Mouse (Mus musculus) heart, adult 2 months (tissue): ENCODE data around the gene Dppa5a. TPM values are rescaled to one million over a fixed set of nuclear protein-coding genes. Genes with fewer than 3 reads are reported as not detected.
"Not testable (repeated sequence)": the region's sequence is repeated elsewhere in the genome, so short reads cannot be mapped to it uniquely, and the experiment has no call there.

ENCODE experiments used
- DNase-seq, 2 experiments: peaks; one replicate each; pipeline ENCODE4 v3.0.0; 2021
- H3K27ac ChIP-seq: fragments of 200-600 bp; 2 replicates; pipeline ENCODE4 v1.8.1; 2022
- H3K27me3 ChIP-seq: fragments of 200-500 bp; 2 replicates; pipeline ENCODE4 v1.6.1; 2012; ENCODE audit warnings: mild to moderate bottlenecking, low read length, inconsistent platforms, mixed read lengths; ENCODE audit not compliant: control insufficient read depth, insufficient read depth
- H3K36me3 ChIP-seq: fragments of 200-500 bp; 2 replicates; pipeline ENCODE4 v1.6.1; 2012; ENCODE audit warnings: low read length, inconsistent platforms; ENCODE audit not compliant: control insufficient read depth, insufficient read depth
- H3K4me1 ChIP-seq: fragments of 200-500 bp; 2 replicates; pipeline ENCODE4 v1.6.1; 2011; ENCODE audit warnings: low read length; ENCODE audit not compliant: control insufficient read depth, insufficient read depth
- H3K4me3 ChIP-seq: fragments of 200-600 bp; 2 replicates; pipeline ENCODE4 v1.8.1; 2022
- H3K79me2 ChIP-seq: fragments of 200-500 bp; replicated peaks from 2 replicates; pipeline ENCODE4 v1.6.1; 2012; ENCODE audit warnings: mild to moderate bottlenecking, inconsistent platforms, low read length, moderate library complexity, mixed read lengths; ENCODE audit not compliant: control insufficient read depth, insufficient read depth
- H3K9ac ChIP-seq: fragments of 200-500 bp; 2 replicates; pipeline ENCODE4 v1.6.1; 2012; ENCODE audit warnings: low read depth, mild to moderate bottlenecking, control low read depth, inconsistent platforms, low read length, mixed read lengths
- CTCF ChIP-seq: fragments of 200-600 bp; IDR thresholded peaks from 2 replicates; pipeline ENCODE4 v1.8.1; 2022; ENCODE audit warnings: antibody characterized with exemption, mild to moderate bottlenecking, moderate library complexity
- EP300 ChIP-seq: fragments of 200-500 bp; IDR thresholded peaks from 2 replicates; pipeline ENCODE4 v1.6.1; 2011; ENCODE audit warnings: low read depth, low read length, control low read depth; ENCODE audit not compliant: insufficient read depth
- POLR2A ChIP-seq: fragments of 200-500 bp; IDR thresholded peaks from 2 replicates; pipeline ENCODE4 v1.6.1; 2011; ENCODE audit warnings: mild to moderate bottlenecking, low read depth, low read length, control low read depth; ENCODE audit not compliant: insufficient read depth
- WGBS: fragments of 180-500 bp; shearing (Covaris S2); methylation state at CpG from one replicate; pipeline ENCODE4 v1.1.7; 2018; 5-methylcytosine and 5-hydroxymethylcytosine counted together
- intact Hi-C: fragments of 180-260 bp; cut with DNase I; formaldehyde crosslinking; loops from one replicate; pipeline ENCODE4 v1.15.1; 2025
- long read RNA-seq: library from polyadenylated mRNA; stranded (forward); transcript quantifications from one replicate; pipeline ENCODE4 v2.0.0, GENCODE M21; 2021
- polyA plus RNA-seq: library from polyadenylated mRNA; depleted of rRNA; stranded (reverse); fragments of >200 nt; gene quantifications from 2 replicates; pipeline ENCODE4 v1.2.3, GENCODE M21; 2012; rRNA removed
- total RNA-seq, 2 experiments: library from RNA; stranded (reverse); gene quantifications; 2 replicates each; pipeline ENCODE4 v1.2.3; 2021

The Dppa5a gene
- total RNA-seq (not detected), polyA plus RNA-seq (not detected in 2 replicates)
- long read RNA-seq = 0 reads

DNA sequence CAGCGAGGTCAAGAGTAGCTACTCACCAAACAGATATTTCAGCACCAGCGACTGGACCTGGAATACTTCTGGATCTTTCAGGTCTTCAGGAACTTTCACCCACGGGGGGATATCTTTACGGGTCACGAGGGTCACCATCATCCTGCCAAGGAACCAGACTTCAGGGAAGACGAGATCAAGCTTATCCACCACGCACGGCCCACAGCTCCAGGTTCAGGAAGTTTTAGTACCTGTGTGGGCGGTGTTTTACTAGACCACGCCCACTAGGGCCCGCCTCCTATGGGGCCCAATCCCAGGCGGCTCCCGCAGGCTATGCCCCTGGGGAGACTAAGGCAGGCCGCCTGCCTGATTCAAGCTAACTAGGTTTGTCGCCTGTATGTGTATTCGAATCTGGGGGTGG, at the start of gene Dppa5a:
Gene Dppa5a, minus strand, starts transcription at position 219 of the 400 bp plus-strand sequence.
- H3K4me3 ChIP-seq, H3K9ac ChIP-seq, DNase-seq, H3K36me3 ChIP-seq, H3K27me3 ChIP-seq, H3K27ac ChIP-seq, intact Hi-C loops, H3K4me1 ChIP-seq, H3K79me2 ChIP-seq: not testable (repeated sequence)
- 91% methylated on average over 16 of the region's 16 CpGs for WGBS

GRCm38 (mm10) chr9:78401596-78401995, 33.6 kb upstream of the Dppa5a start:
- 87% methylated on average over 7 of the region's 7 CpGs for WGBS

DNA sequence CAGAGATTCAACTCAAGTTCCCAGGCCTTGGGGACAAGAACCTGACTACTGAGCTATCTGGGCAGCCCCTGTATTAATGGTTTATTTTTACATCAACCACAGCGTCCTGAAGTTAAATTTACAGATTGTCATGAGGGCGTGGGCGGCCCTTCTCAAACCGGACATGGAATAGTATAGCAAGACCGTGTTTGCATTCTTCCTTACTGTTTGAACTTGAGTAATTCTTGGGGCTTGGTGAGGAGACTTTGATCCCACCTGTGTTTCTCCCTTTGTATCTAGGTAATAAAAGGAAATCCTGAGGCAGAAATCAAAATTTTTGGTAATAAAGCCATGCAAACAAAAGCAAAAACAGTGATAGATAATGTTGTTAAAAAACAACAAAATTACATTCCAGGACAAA, 32.6 kb upstream of the Dppa5a start:
- H3K27ac ChIP-seq = no peak overlapping the region
- intact Hi-C loops = no loop called here
- no peaks in the 10 kb centered on the region for H3K4me1 ChIP-seq
- no peaks in the 10 kb centered on the region for H3K36me3 ChIP-seq
- H3K27me3 ChIP-seq = peaks cover 6% of the 10 kb centered on the region
- no peak overlapping the region for H3K4me3 ChIP-seq
- H3K79me2 ChIP-seq = no peaks in the 10 kb centered on the region
- H3K9ac ChIP-seq = no peak overlapping the region
- WGBS = 77% methylated on average over 5 of the region's 5 CpGs
- DNase-seq = no peak
- no peak for TF ChIP-seq EP300
- TF ChIP-seq CTCF = no peak
- no peak for TF ChIP-seq POLR2A

More at GRCm38 (mm10) chr9:78401596-78401995, 33.6 kb upstream of the Dppa5a start:
- Histone ChIP-seq H3K4me1 (no peaks in the 10 kb centered on the region), H3K27ac (no peak overlapping the region), H3K27me3 (no peaks in the 10 kb centered on the region), H3K4me3 (no peak overlapping the region), H3K79me2 (no peaks in the 10 kb centered on the region), H3K9ac (no peak overlapping the region), H3K36me3 (no peaks in the 10 kb centered on the region)
- TF ChIP-seq EP300 (no peak), CTCF (no peak), POLR2A (no peak)
- intact Hi-C loops = no loop called here
- no peak for DNase-seq

DNA sequence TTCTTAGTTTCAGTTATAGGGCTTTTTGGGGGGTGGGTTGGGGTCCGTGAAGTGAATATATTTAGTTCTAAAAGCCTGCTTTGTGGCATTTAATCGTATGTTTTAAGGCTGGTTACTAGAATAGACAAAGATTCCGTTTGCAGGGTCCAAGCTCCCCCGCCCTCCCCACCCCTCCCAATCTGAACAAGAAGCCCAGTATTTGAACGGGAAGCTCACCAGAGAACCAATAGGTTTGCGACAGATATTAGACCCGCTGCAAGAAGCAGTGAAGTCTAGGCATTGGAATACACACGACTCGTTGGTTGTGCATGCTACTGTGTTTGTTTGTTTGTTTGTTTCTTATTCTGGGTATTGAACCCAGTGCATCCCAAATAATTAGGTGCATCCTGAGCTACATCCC, 28.5 kb upstream of the Dppa5a start:
- WGBS = 54% methylated on average over 9 of the region's 9 CpGs

GRCm38 (mm10) chr9:78395630-78396351, 27.8 kb upstream of the Dppa5a start, which contains the start of gene Ddx43:
Gene Ddx43, plus strand, starts transcription at chr9:78395777.
- WGBS = 2% methylated on average over 93 of the region's 93 CpGs
- peak within 1 kb of the TSS; percentile 5; the same call in 1 of the 2 replicates for H3K4me3 ChIP-seq
- no peak for TF ChIP-seq EP300
- TF ChIP-seq POLR2A = no peak
- no peak for TF ChIP-seq CTCF
- H3K36me3 ChIP-seq = no peaks in the 10 kb centered on the region
- H3K79me2 ChIP-seq = no peaks in the 10 kb centered on the region
- H3K4me1 ChIP-seq = no peaks in the 10 kb centered on the region
- no peak within 1 kb of the TSS for H3K9ac ChIP-seq
- DNase-seq = peak; percentile 30 to 33
- peaks cover 16% of the 10 kb centered on the region for H3K27me3 ChIP-seq
- intact Hi-C loops = no loop called here
- no peak within 1 kb of the TSS for H3K27ac ChIP-seq

More for the DNA sequence above, 28.5 kb upstream of the Dppa5a start:
- H3K4me1 ChIP-seq = no peaks in the 10 kb centered on the region
- TF ChIP-seq POLR2A = no peak
- no peak for TF ChIP-seq CTCF
- TF ChIP-seq EP300 = no peak
- H3K4me3 ChIP-seq = no peak overlapping the region
- no peak overlapping the region for H3K27ac ChIP-seq
- H3K27me3 ChIP-seq = peaks cover 16% of the 10 kb centered on the region
- no peak for DNase-seq
- no peaks in the 10 kb centered on the region for H3K36me3 ChIP-seq
- intact Hi-C loops = no loop called here
- H3K79me2 ChIP-seq = no peaks in the 10 kb centered on the region
- H3K9ac ChIP-seq = no peak overlapping the region

- H3K9ac ChIP-seq = no peak overlapping the region
- WGBS = 32% methylated on average over 11 of the region's 11 CpGs
- intact Hi-C loops = no loop called here
- no peak for TF ChIP-seq POLR2A
- TF ChIP-seq CTCF = no peak
- TF ChIP-seq EP300 = no peak
- H3K27me3 ChIP-seq = peaks cover 16% of the 10 kb centered on the region
- H3K27ac ChIP-seq = no peak overlapping the region
- no peak overlapping the region for H3K4me3 ChIP-seq
- DNase-seq = no peak
- H3K36me3 ChIP-seq = no peaks in the 10 kb centered on the region
- no peaks in the 10 kb centered on the region for H3K79me2 ChIP-seq
- no peaks in the 10 kb centered on the region for H3K4me1 ChIP-seq
Observed at GRCm38 (mm10) chr9:78395244-78395629, 27.3 kb upstream of the Dppa5a start.
